Mouse (Mus musculus): ENCODE results near the gene Ppp3r2.

Gene Ppp3r2

DNA sequence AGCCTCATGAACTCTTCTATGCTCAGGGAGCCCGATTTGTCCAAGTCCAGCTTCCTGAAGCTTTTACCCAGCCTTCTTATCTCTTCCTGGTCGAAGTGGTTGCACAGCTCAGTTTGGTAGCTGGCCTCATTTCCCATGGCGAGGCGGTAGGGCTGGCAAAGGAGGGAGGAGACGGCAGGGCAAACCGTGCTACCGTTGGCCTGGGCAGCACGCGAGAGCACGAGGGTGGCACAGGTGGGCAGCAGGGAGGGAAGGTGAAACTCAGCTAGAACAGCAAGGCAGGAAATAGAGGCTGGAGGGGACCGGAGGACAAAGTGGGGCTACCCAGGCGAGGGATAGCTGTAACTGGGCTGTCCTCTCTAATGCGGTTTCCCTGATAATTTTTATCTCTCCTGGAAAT lies at the start of gene Ppp3r2:
Gene Ppp3r2, minus strand, starts transcription at position 213 of the 400 bp plus-strand sequence.
- DNase-seq, result no peak

DNA sequence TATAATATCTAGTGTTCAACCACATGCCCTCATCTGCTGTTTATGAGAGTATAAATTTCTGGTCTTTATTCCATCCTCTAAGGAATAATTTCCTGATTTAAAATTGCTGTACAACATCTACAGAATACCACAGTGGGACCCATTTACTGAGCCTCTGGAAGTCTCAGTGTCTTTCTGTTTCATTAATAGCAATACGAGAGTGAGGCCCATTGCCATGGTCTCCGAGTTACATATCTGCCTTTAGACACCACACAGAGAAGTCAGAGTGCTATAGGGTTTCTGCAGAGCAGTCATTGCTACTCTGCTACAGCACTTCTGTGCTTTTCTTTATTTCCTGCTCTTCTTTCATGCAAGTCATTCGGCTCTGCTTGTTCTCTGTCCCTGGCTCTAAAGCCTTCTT lies 47.5 kb upstream of the Ppp3r2 start:
- DNase-seq, result no peak

DNA sequence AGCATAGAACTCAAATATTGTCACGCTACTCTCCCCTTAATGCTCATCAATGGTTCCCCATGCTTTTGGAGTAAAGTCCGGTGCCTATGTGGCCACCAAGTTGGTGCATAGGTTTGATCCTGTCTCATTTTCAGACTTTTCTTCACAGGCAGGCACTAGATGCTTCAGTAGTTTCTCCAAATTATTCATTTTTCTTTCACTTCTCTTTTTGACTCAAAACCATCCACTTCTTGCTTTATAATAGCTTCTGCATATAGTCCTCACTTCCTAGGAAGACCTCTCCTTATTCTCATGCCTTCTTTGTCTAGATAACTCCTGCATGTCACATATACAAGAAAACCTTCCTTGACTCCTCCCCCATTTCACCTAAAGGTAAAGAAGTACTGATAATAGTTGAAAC lies 42.1 kb upstream of the Ppp3r2 start:
- no peak for DNase-seq

- no peak for DNase-seq
These were observed 9.8 kb upstream of the Ppp3r2 start for GRCm38 (mm10) chr4:49691405-49692194.

DNA sequence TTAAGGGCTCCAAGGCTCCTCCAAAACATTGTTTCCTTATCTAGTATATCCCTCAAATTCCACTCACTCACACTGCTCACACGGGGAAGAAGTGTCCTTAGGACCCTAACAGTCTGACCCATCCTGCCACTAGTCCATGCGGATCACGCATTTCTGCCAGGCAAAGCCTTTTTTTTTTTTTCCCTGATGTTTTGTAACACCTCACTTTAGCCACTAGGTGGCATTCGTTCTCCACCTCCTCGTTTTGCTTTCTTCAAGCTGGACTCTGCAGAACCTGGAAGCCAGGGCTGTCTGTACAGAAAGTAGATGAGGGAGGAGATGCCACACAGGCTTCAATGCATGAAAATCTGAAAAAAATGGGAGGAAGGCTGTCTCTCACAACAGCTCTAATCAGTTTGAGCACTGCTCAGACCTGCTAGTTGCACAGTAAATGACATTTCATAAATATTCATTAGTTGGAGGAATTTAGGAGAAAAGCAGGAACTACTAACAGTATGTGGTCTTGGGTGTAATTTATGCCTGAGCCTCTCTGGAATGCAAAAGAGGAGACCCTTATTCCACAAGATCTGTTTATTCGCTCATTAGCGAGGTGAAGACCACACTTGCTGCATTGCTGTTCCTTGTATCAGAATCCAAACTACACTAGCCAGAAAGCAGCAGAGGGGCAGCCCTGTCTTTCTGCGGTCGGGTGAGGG lies 6.9 kb upstream of the Ppp3r2 start:
- peak in 1 of 2 experiments; percentile 51 for DNase-seq

DNA sequence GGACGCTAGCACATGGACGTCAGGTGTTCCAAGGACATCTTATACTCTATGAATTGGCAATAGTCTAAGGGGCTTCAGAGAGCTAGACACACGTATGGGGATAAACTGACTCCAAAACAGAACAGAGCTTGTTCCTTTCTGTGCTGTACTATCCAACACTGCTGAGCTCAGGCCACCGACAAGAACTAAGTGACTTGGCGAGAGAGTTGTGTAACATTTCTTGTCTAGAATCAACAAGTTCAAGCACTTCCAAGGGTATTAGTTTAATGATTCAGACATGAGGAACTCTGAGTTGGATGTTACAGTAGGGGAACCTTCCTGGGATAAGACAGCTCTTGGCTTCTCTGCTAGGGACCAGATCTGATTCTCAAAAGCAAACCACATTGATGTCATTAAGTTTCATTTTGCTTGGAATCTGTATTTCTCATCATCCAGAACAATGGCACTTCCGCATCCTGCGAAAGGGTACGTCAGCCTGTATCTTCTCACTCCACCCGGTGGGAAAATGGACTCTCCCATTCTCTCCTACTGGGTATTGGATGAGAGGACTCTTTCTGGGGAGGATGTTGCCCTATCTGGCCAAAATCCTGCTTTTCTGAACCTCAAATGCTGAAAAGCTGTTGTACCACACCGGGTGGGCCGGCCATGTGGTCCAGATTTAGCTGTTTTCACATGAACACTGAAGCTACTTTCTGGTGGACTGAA lies 1.5 kb downstream of the Ppp3r2 start:
- peak in 1 of 2 experiments; percentile 14 for DNase-seq

DNA sequence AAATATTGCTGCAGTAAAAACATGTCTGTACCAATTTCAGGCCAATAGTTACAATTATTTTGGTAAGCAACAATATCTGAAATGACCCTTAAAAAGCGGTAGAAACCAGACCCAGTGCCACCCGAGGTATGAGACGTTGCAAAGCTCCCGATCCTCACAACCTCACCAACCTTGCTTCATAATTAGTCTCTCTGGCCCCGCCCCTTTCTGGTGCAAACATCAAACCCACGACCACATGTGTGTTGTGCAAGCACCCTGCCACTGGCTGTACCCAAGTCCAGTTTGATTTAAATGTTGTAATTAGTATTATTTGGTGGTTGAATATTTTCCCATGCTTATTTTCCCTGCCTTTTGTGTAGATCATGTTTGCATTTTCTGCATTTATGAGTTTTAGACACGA lies 5.0 kb downstream of the Ppp3r2 start:
- no peak for DNase-seq

GRCm38 (mm10) chr4:49676071-49676470 lies 5.8 kb downstream of the Ppp3r2 start:
- DNase-seq, result peak; percentile 46 to 73

DNA sequence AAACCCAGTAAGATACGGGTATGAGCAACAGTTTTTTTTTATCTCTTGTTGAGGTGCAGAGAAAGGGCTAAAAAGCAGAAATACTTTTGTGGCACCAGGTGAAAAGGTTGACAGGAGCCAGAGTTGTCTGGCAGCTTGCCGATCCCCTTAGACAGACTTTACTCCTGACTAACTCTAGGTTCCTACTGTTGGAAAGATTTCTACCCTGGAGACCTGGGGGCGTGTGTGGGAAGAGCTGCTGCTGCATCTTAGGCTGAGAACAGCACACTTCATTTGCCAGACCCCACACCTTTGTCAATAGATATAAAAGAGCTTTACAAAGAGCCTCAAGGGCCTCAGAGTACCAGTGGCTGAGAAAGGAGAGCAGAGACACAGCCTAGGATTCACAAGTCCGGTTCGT lies 17.0 kb downstream of the Ppp3r2 start:
- no peak for DNase-seq

GRCm38 (mm10) chr4:49662231-49662630 lies 19.6 kb downstream of the Ppp3r2 start:
- DNase-seq, result peak; percentile 26 to 65

DNA sequence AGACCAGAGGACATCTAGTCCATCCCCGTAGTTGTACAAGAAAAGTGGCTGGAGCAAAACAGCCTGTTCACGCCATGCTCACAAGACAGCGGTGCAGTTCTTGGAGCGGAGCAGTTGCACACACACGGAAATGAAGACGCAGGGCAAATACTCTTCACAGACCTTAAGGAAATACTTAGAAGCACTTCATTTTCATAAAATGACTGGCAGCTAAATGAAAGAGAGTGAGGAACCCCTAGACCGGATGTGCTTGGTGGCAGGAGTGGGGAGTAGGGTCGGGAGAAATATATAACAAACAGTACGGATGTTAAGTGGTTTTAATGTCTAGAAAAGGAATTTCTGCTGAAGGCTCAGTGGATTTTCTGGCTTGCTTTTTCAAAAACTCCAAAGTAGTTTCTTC lies 20.2 kb downstream of the Ppp3r2 start:
- DNase-seq, result peak; percentile 13 to 29

- DNase-seq, result no peak
These were observed 22.4 kb downstream of the Ppp3r2 start for GRCm38 (mm10) chr4:49659421-49659820.

DNA sequence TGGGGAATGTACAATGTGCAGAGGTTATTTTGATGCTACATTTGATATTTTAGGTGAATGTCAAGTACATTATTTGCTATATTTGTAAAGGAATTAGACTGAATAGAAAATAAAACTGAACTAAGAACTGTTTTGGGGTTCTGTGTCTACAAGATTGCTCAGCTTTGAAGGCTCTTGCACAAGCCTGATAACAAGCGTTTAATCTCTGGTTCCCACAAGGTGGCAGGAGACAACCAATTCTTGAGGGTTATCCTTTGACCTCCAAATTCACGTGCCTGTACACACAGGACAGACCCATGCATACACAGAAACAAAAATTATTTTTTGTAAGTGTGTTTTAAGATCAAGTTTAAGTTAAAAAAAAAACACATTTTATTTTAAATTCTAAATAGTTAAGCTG lies 41.9 kb downstream of the Ppp3r2 start:
- no peak for DNase-seq

- DNase-seq, result no peak
These were observed 44.0 kb downstream of the Ppp3r2 start for GRCm38 (mm10) chr4:49637821-49638220.

DNA sequence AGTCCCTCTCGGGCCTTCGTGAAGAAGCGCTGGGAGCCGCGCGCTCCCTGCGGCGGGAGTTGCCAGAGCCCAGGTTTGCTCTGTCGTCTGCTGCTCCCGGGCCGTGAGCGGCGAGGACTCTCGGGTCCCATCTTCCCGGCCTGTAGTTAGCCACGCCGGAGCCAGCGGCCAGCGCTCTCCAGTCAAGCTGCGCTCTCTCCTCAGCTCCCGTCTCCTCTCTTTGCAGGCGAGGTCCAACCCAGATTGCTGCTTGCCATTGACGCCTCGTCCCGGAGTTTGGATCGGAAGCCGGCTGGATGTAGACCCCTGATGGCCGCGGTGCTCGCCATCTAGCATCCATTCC lies 49.7 kb downstream of the Ppp3r2 start:
- no peak for DNase-seq

DNA sequence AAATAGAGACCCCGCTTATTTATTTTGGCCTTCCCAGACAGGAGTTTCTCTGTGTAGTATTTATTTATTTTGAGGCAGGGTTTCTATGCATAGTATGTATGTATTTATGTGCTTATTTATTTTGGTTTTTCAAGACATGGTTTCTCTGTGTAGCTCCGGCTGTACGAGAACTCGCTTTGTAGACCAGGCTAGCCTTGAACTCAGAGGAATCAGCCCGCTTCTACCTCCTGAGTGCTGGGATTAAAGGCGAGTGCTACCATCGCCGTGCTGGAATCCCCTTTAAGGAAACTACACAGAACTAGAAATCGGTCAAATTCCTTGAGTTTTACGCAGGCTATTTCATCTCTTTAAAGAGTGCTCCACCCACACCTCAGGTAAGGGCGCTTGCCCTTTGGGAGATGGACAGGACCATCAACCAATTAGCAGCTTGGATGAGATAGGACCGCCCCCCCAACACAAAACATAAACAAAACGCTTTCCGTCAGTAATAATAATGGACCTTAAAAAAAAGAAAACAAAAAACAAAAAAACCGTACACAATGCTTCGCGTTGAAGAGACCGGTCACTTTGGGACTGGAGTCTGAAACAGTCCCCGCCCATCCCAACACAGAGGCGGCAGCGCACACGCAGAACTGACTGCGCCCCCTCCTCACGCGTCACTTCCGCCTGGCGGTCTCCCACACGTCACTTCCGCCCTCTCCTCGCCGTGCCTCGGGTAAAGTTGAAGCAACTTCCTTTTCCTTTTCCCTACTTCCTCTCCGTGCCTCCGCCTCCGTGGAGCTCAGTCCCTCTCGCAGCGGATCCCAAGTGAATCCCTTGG lies 50.3 kb downstream of the Ppp3r2 start, which contains the start of gene Rnf20:
Gene Rnf20, plus strand, starts transcription at position 688 of the 820 bp plus-strand sequence.
- DNase-seq, result peak; percentile 97

DNA sequence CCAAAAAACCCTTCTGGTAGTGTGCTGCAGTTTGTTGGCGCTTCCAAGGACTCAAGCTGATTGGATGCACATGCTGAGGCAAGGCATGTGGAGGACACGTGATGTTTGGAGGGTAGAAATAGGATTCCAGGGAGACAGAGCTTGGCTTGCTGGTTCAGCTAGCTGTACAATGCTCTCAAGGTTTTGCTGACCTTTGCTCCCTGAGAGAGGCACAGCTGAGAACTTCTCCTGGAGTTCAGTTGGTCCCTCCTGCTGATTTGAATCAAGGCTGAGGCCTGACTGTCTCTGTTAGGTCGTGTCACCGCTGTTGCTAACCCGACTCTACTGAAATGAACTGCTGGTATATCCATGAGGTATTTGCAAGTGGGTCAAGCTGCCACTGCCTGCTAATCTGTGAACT lies 52.9 kb downstream of the Ppp3r2 start:
- no peak for DNase-seq
